Mouse (Mus musculus): ENCODE data around the gene Macf1. TPM values are rescaled to one million over a fixed set of nuclear protein-coding genes. Genes with fewer than 3 reads are reported as not detected.

Gene Macf1
- total RNA-seq, 2 experiments from 2014 or later: 271 to 291 TPM

DNA sequence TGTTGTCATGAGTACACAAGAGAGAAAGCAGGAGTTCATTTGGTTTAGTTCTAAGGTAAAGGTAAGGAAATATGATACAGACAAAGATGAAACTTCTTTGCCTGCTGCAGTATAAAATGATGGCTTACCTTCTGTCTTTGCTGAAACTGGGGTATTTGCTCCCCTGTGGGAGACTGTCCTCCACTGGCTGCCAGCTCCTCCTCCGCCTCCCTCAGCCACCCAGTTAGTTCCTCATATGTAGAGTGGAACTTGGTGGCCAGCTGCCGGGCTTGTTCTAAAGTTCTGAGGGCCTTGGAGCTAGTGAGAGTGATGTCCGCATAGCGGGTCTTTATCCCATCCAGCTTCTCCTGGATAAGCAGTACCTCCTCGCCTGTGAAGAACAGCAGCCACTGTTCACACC lies 289.3 kb downstream of the Macf1 start:
- DNase-seq: no peak
- intact Hi-C loops (cut with DNase I): loop anchor here (5.0 kb wide), 1 partner anchor 37 kb away; no protein-coding TSS in a partner anchor

DNA sequence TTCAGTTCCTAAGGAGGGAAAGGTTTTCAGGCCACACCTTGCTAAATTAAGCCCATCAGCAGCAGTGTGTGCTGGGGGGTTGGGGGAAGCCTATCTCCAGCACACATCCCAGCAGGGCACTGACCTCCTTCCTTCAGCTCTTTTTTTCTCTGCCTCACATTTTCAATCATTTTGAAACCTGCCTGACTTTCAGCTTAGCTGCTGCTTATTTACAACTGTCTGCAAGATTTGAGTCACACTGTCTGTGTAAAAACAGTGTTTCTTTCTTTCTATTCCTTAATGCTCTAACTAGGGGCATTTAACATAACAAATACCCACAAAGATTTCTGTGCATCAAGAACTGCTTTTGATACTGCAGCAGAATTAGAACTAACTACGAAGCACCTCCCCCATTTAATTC lies 289.9 kb downstream of the Macf1 start:
- intact Hi-C loops (cut with DNase I): loop anchor here (5.0 kb wide), 1 partner anchor 38 kb away; no protein-coding TSS in a partner anchor
- DNase-seq: no peak

- no peak for DNase-seq
- intact Hi-C loops (cut with DNase I): loop anchor here (5.0 kb wide), 1 partner anchor 39 kb away; no protein-coding TSS in a partner anchor
These were observed 291.2 kb downstream of the Macf1 start for GRCm38 (mm10) chr4:123393004-123393403.

DNA sequence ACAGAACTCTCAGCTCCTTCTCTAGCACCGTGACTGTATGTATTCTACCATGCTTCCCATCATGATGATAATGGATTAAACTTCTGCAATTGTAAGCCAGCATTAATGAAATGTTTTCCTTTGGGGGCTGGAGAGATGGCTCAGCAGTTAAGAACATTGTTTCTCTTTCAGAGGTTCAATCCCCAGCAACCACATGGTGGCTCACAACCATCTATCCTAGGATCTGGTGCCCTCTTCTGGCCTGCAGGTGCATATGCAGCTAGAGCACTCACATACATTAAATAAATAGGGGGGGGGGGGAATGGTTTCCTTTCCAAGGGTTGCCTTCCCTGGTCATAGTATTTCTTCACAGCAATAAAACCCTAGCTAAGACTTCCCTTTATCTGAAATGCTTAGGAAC lies 292.0 kb downstream of the Macf1 start:
- intact Hi-C loops (cut with DNase I): loop anchor here (5.0 kb wide), 1 partner anchor 40 kb away; no protein-coding TSS in a partner anchor
- no peak for DNase-seq

DNA sequence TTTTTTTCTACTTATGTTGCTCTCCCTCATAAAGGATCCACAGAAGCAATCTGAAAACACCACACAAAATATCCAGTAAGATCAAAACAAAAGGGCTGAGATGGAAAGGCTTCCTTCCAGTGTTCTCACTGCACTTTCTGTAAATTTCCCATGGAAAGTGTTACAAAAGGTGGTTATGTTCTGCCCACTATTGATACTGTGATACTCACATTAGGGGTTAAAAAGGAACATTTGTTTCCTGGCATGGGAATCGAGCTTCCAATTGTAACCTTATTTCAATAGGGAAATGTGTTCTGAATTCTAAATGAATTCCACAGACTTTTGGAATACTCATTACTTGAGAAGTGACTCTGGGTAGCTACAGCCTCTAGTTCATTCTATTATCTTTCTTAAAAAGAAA lies 299.1 kb downstream of the Macf1 start:
- no peak for DNase-seq
- intact Hi-C loops (cut with DNase I): no loop called here

DNA sequence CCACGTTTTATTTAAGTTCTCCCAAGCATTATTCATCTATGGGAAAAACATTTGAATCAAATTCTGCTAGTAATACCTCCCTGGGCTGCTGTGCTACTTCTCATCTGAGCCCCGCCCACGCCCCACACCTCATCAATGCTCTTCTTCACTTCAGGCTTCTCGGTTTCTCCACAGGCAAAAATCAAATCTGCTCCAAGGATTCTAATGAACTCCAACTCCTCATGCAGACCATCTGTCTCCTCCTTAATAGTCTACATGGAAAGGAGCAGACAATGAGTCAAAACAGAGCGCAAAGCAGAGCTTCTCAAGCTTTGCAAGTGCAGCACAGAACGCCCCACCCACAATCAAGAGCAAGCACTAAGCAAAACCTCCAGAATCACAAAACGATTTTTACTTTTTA lies 301.0 kb downstream of the Macf1 start:
- intact Hi-C loops (cut with DNase I): loop anchor here (5.0 kb wide), 1 partner anchor 109 kb away; no protein-coding TSS in a partner anchor
- no peak for DNase-seq

- intact Hi-C loops (cut with DNase I): loop anchor here (5.0 kb wide), 1 partner anchor 110 kb away; no protein-coding TSS in a partner anchor
- no peak for DNase-seq
These were observed 302.1 kb downstream of the Macf1 start for GRCm38 (mm10) chr4:123382051-123382450.

DNA sequence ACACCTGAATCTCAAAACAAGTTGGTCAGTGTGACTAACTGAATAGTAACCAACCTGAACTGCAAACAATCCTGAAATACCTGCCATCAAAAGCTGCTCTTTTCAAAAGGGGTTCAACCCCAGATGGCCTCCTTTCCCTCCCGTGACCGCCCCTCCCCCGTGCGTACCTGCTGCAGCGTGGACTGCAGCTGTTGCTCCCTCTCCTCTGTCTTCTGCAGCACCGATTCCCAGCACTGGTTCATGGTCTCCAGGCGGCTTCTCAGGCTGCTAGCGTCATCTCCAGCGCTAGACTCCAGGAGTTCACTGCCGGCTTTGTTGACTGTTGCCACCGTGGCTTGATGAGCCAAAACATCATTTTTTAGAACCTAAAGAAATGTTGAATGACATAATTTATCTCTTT lies 302.6 kb downstream of the Macf1 start:
- DNase-seq: no peak
- intact Hi-C loops (cut with DNase I): loop anchor here (5.0 kb wide), 1 partner anchor 111 kb away; no protein-coding TSS in a partner anchor

DNA sequence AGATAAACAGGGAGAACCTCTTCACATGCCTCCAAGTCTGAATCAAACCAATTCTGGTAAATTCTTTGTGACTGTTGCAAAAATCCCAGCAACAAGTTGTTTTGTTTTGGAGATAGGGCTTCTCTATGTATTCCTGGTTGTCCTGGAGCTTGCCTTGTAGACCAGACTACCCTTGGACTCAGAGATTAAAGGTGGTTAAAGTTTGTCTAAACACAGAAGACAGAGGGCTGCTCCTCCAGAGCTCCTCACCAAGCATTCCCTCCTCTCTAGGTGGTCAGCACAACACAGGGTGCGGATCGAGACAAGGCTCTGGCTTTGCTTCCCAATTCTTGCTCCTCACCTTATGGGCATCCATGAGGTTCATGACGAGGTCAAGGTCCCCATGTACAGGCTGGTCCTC lies 308.1 kb downstream of the Macf1 start:
- no peak for DNase-seq
- intact Hi-C loops (cut with DNase I): no loop called here

DNA sequence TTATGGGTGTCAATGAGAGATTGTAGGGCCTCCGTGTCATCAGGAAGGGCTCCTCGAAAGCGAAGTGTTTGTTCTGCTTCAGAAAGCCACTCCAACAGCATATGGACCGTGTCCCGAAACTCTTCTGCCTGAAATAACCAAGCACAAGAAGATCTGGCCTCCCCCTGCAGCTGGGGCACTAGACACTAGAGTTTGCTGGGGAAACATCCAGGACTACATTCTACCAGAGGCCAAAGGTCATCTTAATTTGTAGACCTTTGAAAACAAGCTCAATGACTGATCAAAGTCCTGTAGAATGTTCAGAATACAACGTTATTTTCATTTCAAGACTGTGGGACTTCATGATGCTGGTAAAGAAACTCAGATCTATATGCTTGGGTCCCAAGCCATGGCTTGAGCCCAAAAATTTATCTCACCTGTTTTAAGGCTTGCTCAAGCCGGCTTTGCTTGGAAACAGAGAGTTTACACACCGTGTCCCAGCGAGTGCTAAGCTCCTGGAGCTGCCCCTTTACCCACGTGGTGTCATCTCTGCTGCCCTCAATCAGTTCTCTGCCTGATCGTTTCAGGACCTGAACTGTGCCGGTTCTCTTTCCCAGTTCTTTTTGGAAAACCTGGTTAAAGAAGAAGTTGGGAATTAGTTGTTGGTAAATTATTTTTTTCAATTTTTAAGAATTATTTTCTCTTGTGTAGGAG lies 309.7 kb downstream of the Macf1 start:
- intact Hi-C loops (cut with DNase I): no loop called here
- no peak for DNase-seq

DNA sequence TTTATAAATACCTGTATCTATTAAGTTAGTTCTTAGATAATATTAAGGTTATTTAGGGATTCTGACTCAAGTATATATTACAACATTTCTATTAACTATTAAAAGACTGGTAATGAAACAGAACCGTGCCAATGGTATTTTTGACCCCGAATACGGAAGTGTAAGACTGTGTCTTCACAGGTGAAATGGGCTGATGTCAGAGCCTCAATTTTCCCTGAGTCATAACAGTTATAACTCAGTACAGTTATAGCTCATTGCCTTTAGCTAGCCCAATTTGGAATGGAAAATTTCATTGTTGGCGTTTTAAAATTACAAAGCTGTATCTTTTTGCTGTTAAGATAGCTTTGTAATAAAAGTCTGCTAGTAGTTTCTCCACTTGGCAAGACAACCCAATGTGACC lies 320.6 kb downstream of the Macf1 start:
- intact Hi-C loops (cut with DNase I): no loop called here
- no peak for DNase-seq

DNA sequence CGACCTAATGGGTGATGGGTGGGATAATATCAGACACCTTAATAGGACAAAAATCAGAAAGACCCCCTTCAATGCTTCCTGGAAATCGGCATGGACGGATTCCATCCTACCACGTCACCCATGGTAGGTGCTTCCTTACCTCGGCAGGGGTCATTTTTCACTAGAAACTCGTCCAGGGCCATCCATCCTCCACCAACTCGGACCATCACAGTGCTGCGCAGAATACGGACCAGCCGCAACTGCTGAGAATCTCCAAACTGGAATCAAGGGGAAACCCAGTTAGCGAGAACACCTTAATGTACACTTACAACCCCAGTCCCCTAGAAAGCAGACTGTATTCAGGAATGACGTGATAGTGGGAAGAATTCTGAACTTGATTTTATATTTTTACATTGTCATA lies 323.4 kb downstream of the Macf1 start:
- intact Hi-C loops (cut with DNase I): no loop called here
- DNase-seq: no peak

- intact Hi-C loops (cut with DNase I): no loop called here
- DNase-seq: no peak
These were observed 325.5 kb downstream of the Macf1 start for GRCm38 (mm10) chr4:123358613-123359012.

DNA sequence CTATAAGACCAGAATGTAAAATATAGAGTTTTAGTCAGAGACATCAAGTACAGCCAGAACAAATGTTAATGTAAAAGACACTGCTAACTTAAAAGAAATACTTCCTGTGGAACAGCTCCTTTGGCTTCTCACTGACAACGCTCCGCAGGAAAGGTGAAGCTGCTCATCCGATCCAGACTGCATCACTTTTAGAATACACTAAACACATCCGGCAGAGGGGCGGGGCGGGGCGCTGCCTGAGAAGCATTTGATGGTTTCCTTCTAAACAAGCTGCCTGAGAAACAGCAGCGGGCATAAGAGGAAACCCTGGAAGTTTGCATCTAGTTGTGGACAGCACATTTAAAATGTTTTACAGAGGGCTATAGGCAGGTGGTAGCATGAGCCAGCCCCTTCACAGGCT lies 328.2 kb downstream of the Macf1 start:
- intact Hi-C loops (cut with DNase I): no loop called here
- no peak for DNase-seq

DNA sequence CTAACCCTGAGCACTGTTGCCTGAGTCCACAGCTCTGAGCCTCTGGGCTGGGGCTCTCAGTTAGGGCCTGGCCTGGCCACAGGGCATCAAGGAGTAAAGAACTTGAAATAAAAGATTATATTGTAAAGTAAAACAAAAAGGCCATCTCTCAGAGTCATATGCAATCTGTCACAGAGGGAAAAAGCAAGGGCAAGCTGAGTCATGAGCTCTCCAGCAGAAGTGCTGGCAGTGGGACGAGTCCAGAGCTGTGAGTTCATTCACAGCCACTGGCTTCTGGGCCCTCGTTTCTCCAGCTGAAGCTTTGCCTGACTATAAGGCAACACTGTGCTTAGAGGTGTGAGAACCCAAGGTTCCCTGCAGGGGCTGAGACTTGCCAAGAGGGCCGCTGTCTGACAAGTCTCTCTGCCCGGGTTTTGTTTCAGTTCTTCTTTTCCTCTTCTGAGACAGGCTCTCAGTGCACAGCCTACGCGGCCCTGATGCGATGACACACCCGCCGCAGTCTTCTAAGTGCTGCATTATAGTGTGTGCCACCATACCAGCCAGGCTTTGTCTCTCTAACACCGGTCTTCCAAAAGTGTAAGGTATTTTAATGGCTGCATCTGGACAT lies 330.8 kb downstream of the Macf1 start:
- intact Hi-C loops (cut with DNase I): no loop called here
- DNase-seq: no peak

DNA sequence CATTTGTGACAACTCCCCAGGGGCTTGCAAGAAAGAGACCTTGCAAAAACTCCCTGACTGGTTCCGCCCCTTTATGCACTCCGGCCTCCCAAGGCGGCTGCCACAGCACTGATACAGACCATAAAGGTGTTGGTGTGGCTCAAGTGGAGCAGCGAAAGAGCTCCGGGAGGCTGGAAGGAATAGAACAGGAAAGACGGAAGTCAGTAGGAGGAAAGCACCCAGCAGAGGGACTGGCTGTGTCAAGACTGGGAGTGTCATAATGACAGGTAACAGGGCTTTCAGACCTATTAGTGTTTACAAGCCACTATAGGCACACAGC lies 340.7 kb downstream of the Macf1 start:
- intact Hi-C loops (cut with DNase I): loop anchor here (5.0 kb wide), 1 partner anchor 36 kb away; no protein-coding TSS in a partner anchor
- no peak for DNase-seq

DNA sequence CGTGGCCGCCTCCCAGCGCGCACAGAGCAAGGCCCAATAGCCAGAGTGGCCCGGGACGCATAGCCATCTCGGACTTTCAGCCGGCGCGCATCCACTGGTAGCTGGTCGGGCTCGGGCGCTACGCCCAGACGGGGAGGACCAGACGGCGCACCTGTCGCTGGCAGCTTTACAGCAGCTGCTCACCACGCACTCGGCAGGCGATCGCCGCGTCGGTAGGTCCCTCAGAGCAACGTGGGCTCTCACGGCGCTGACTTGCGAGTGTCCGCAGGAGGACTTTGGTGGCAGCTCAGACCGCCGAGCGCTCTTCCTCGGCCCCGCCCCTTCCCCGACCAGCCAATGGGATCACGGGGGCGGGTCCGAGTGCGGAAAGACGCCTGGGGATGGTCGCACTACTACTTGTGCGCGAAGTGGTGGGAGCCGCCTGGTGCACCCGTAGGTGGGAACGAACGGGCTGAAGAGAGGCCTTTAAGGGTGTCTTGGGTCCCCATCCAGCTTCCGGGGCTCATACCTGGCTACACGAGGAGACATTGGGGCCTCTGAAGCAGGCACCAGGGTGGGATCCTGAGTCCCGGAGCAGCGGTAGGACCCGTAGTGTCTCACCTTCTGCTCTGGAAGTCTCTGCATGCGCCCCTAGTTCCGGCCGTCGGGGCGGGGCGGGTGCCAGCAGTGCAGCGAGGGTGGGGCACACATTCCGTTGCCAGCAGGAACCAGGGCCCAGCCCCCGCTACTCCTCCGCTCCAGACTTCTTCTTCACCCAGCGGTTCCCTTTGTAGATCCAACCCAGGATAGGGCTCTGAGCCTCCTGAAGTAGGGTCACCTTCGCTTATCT lies 341.3 kb downstream of the Macf1 start, which contains the start of gene Bmp8a:
Bmp8a (minus strand) TSS at position 611 of the 829 bp plus-strand sequence.
- DNase-seq: peak; percentile 74 to 75
- intact Hi-C loops (cut with DNase I): loop anchor here (5.0 kb wide), 1 partner anchor 36 kb away; no protein-coding TSS in a partner anchor

DNA sequence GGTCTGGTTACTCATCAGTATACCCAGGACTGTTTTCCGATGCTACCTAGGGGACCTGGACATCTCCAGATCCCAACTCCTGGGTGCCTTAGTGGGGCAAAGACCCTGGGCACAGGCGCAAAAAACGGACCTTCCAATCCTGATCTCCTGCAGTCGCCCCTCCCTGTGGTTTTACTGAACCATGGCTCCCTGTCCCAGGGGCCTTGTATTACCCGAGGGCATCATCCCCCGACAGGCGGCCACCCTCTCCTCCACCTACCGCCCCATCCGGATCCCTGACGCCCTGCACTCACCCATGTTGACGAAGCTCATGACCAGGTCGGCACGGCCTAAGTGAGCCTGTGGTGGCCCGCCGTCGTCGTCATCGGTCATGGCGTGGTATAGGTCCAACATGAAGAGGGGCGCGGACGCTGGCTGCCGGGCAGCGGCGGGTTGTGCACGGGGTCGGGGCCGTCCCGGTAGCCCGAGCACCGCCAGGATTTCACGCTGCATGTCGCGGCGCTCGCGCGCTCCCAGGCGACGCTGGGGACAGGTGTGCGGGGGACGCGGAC lies 342.0 kb downstream of the Macf1 start:
- DNase-seq: no peak
- intact Hi-C loops (cut with DNase I): loop anchor here (5.0 kb wide), 1 partner anchor 35 kb away; no protein-coding TSS in a partner anchor

DNA sequence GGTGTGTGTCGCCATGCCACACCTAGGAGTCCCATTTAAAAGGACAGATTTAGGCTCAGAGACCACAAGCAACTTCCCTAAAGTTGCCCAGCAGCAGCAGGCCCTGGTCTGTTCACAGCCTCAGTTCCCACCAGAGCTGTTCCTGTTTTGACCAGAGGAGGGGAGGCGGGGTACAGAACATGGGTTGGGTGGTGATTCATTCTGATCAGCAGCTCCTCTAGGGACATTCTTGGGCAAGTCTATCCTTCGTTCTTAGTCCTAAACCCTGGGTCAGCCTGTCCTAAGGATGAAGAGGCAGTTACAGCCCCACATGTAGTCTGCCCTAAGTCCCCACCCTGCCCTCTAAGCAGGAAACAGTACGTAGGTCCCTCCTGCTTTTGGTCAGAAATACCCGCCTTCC lies 343.9 kb downstream of the Macf1 start:
- intact Hi-C loops (cut with DNase I): loop anchor here (5.0 kb wide), 1 partner anchor 33 kb away; no protein-coding TSS in a partner anchor
- no peak for DNase-seq

- intact Hi-C loops (cut with DNase I): no loop called here
- no peak for DNase-seq
These were observed 346.5 kb downstream of the Macf1 start for GRCm38 (mm10) chr4:123337693-123338092.

All from heart, postnatal 14 days (tissue).